Mouse (Mus musculus) stomach, embryonic 16.5 days (tissue): ENCODE data around the gene Prss22. TPM values are rescaled to one million over a fixed set of nuclear protein-coding genes. Genes with fewer than 3 reads are reported as not detected.

Source experiments
- ATAC-seq: fragments of 200-750 bp; cut with Nextera tagmentation; 2 replicates; pipeline ENCODE4 v1.8.0; 2017; ENCODE audit warnings: moderate number of reproducible peaks, moderate TSS enrichment; ENCODE audit not compliant: insufficient read depth, low FRiP score
- H3K27ac ChIP-seq: fragments of 300-500 bp; sonication (generic); 2 replicates; pipeline ENCODE4 v1.5.1; 2014; ENCODE audit warnings: low read length
- H3K27me3 ChIP-seq: fragments of 300-500 bp; sonication (generic); 2 replicates; pipeline ENCODE4 v1.6.1; 2014; ENCODE audit warnings: low read length, control low read depth, mixed read lengths; ENCODE audit not compliant: control insufficient read depth, insufficient read depth
- H3K36me3 ChIP-seq: fragments of 300-500 bp; sonication (generic); 2 replicates; pipeline ENCODE4 v1.6.1; 2014; ENCODE audit warnings: low read length; ENCODE audit not compliant: control insufficient read depth, insufficient read depth
- H3K4me1 ChIP-seq: fragments of 300-500 bp; sonication (generic); 2 replicates; pipeline ENCODE4 v1.6.1; 2014; ENCODE audit warnings: low read length, control low read depth, mixed read lengths; ENCODE audit not compliant: control insufficient read depth, insufficient read depth
- H3K4me2 ChIP-seq: fragments of 300-500 bp; sonication (generic); 2 replicates; pipeline ENCODE4 v1.6.1; 2014; ENCODE audit warnings: low read depth, low read length, mixed read lengths
- H3K4me3 ChIP-seq: fragments of 300-500 bp; sonication (generic); replicated peaks from 2 replicates; pipeline ENCODE4 v1.5.1; 2014; ENCODE audit warnings: mild to moderate bottlenecking, low read length
- H3K9ac ChIP-seq: fragments of 300-500 bp; sonication (generic); 2 replicates; pipeline ENCODE4 v1.6.1; 2014; ENCODE audit warnings: low read length
- H3K9me3 ChIP-seq: fragments of 300-500 bp; sonication (generic); replicated peaks from 2 replicates; pipeline ENCODE4 v1.6.1; 2016; ENCODE audit warnings: low read length, control low read depth; ENCODE audit not compliant: control insufficient read depth
- WGBS: fragments of 180-500 bp; shearing (Covaris S2); extraction: QIAGEN DNeasy Blood & Tissue Kit; methylation state at CpG from one replicate; pipeline ENCODE4 v1.1.7; 2014; 5-methylcytosine and 5-hydroxymethylcytosine counted together
- polyA plus RNA-seq: library from polyadenylated mRNA; unstranded; fragments of >200 nt; fragmentation: Nextera tagmentation; extraction: Ambion mirVana; gene quantifications from 2 replicates; pipeline ENCODE4 v1.2.1, GENCODE M21; 2015

The Prss22 gene
- polyA plus RNA-seq = 4.2 and 6.7 TPM in 2 replicates

GRCm38 (mm10) chr17:23997901-23998300 lies at the start of gene Prss22:
Gene Prss22, minus strand, starts transcription at chr17:23998100.
- 0 out of 2 replicates have a peak within 1 kb of the TSS, but pooled peaks have one; percentile 13 for H3K9ac ChIP-seq
- H3K36me3 ChIP-seq = no peaks in the 10 kb centered on the region
- H3K4me1 ChIP-seq = peaks cover 16% of the 10 kb centered on the region; the same call in 1 of the 2 replicates
- ATAC-seq = peak; percentile 59
- H3K27me3 ChIP-seq = no peaks in the 10 kb centered on the region
- no peaks in the 10 kb centered on the region for H3K9me3 ChIP-seq
- H3K4me3 ChIP-seq = 0 out of 2 replicates have a peak within 1 kb of the TSS, but pooled peaks have one; percentile 18
- WGBS = 45% methylated on average over 2 of the region's 2 CpGs
- H3K4me2 ChIP-seq = no peak within 1 kb of the TSS
- H3K27ac ChIP-seq = peak within 1 kb of the TSS; percentile 43

- Histone ChIP-seq H3K4me2 (no peak overlapping the region), H3K27me3 (no peaks in the 10 kb centered on the region), H3K9me3 (no peaks in the 10 kb centered on the region), H3K4me1 (no peaks in the 10 kb centered on the region), H3K9ac (no peak overlapping the region), H3K4me3 (no peak overlapping the region), H3K36me3 (peaks cover 12% of the 10 kb centered on the region; the same call in 1 of the 2 replicates), H3K27ac (no peak overlapping the region)
- WGBS = 31% methylated on average over 5 of the region's 5 CpGs
- ATAC-seq = no peak
These were observed 48.1 kb upstream of the Prss22 start for GRCm38 (mm10) chr17:24046026-24046425.

GRCm38 (mm10) chr17:24045608-24046007 lies 47.7 kb upstream of the Prss22 start:
- WGBS = 71% methylated on average over 10 of the region's 10 CpGs
- ATAC-seq = no peak
- Histone ChIP-seq H3K36me3 (peaks cover 12% of the 10 kb centered on the region; the same call in 1 of the 2 replicates), H3K4me1 (no peaks in the 10 kb centered on the region), H3K9me3 (no peaks in the 10 kb centered on the region), H3K27me3 (no peaks in the 10 kb centered on the region), H3K4me3 (no peak overlapping the region), H3K9ac (no peak overlapping the region), H3K27ac (no peak overlapping the region), H3K4me2 (no peak overlapping the region)

GRCm38 (mm10) chr17:24044482-24044881 lies 46.6 kb upstream of the Prss22 start:
- no peaks in the 10 kb centered on the region for H3K27me3 ChIP-seq
- H3K9ac ChIP-seq = no peak overlapping the region
- no peak overlapping the region for H3K4me2 ChIP-seq
- no peaks in the 10 kb centered on the region for H3K4me1 ChIP-seq
- WGBS = 47% methylated on average over 5 of the region's 5 CpGs
- no peak overlapping the region for H3K27ac ChIP-seq
- H3K9me3 ChIP-seq = no peaks in the 10 kb centered on the region
- no peak overlapping the region for H3K4me3 ChIP-seq
- no peak for ATAC-seq
- peaks cover 12% of the 10 kb centered on the region; the same call in 1 of the 2 replicates for H3K36me3 ChIP-seq

GRCm38 (mm10) chr17:24037844-24038243 lies 39.9 kb upstream of the Prss22 start, which contains the start of gene Prss27:
Gene Prss27, plus strand, starts transcription at chr17:24038144.
- Histone ChIP-seq H3K4me2 (no peak within 1 kb of the TSS), H3K27me3 (no peaks in the 10 kb centered on the region), H3K9me3 (no peaks in the 10 kb centered on the region), H3K27ac (peak within 1 kb of the TSS; percentile 42; the same call in 1 of the 2 replicates), H3K36me3 (no peaks in the 10 kb centered on the region), H3K9ac (peak within 1 kb of the TSS; percentile 35), H3K4me1 (peaks cover 5% of the 10 kb centered on the region; the same call in 1 of the 2 replicates), H3K4me3 (no peak within 1 kb of the TSS)
- peak; percentile 12; the same call in 1 of the 2 replicates for ATAC-seq
- 63% methylated on average over 4 of the region's 4 CpGs for WGBS

GRCm38 (mm10) chr17:24037360-24037759 lies 39.5 kb upstream of the Prss22 start:
- no peak overlapping the region for H3K4me2 ChIP-seq
- H3K27me3 ChIP-seq = no peaks in the 10 kb centered on the region
- 66% methylated on average over 13 of the region's 13 CpGs for WGBS
- peak overlapping the region; percentile 35; the same call in 1 of the 2 replicates for H3K9ac ChIP-seq
- H3K4me3 ChIP-seq = no peak overlapping the region
- H3K9me3 ChIP-seq = no peaks in the 10 kb centered on the region
- peak overlapping the region; percentile 42; the same call in 1 of the 2 replicates for H3K27ac ChIP-seq
- peaks cover 5% of the 10 kb centered on the region; the same call in 1 of the 2 replicates for H3K4me1 ChIP-seq
- H3K36me3 ChIP-seq = no peaks in the 10 kb centered on the region
- peak; percentile 81 for ATAC-seq

GRCm38 (mm10) chr17:24036954-24037353 lies 39.1 kb upstream of the Prss22 start:
- H3K4me2 ChIP-seq = no peak overlapping the region
- peak overlapping the region; percentile 42; the same call in 1 of the 2 replicates for H3K27ac ChIP-seq
- ATAC-seq = peak; percentile 14; the same call in 1 of the 2 replicates
- peaks cover 5% of the 10 kb centered on the region; the same call in 1 of the 2 replicates for H3K4me1 ChIP-seq
- peak overlapping the region; percentile 35; the same call in 1 of the 2 replicates for H3K9ac ChIP-seq
- H3K36me3 ChIP-seq = no peaks in the 10 kb centered on the region
- H3K9me3 ChIP-seq = no peaks in the 10 kb centered on the region
- 68% methylated on average over 6 of the region's 6 CpGs for WGBS
- no peak overlapping the region for H3K4me3 ChIP-seq
- no peaks in the 10 kb centered on the region for H3K27me3 ChIP-seq

GRCm38 (mm10) chr17:24035087-24035486 lies 37.2 kb upstream of the Prss22 start:
- no peak overlapping the region for H3K9ac ChIP-seq
- H3K4me3 ChIP-seq = no peak overlapping the region
- H3K27me3 ChIP-seq = no peaks in the 10 kb centered on the region
- no peaks in the 10 kb centered on the region for H3K9me3 ChIP-seq
- H3K4me2 ChIP-seq = no peak overlapping the region
- H3K27ac ChIP-seq = no peak overlapping the region
- 63% methylated on average over 7 of the region's 7 CpGs for WGBS
- ATAC-seq = no peak
- H3K36me3 ChIP-seq = no peaks in the 10 kb centered on the region
- peaks cover 5% of the 10 kb centered on the region; the same call in 1 of the 2 replicates for H3K4me1 ChIP-seq

- Histone ChIP-seq H3K4me1 (no peaks in the 10 kb centered on the region), H3K9me3 (no peaks in the 10 kb centered on the region), H3K36me3 (no peaks in the 10 kb centered on the region), H3K27ac (no peak overlapping the region), H3K4me3 (no peak overlapping the region), H3K27me3 (no peaks in the 10 kb centered on the region), H3K9ac (no peak overlapping the region), H3K4me2 (no peak overlapping the region)
- 82% methylated on average over 10 of the region's 22 CpGs for WGBS
- no peak for ATAC-seq
These were observed 32.7 kb upstream of the Prss22 start for GRCm38 (mm10) chr17:24030551-24030950.
